Mouse (Mus musculus) megakaryocyte-erythroid progenitor cell, adult 5-6 weeks (primary cell): ENCODE results near the gene Gm6356. TPM values are rescaled to one million over a fixed set of nuclear protein-coding genes. Genes with fewer than 3 reads are reported as not detected.
"Not testable (repeated sequence)": the region's sequence is repeated elsewhere in the genome, so short reads cannot be mapped to it uniquely, and the experiment has no call there.

Experiments
- ATAC-seq: replicated peaks from 2 replicates; pipeline ENCODE4 v1.8.0; 2016; ENCODE audit warnings: mild to moderate bottlenecking, inconsistent platforms; ENCODE audit not compliant: severe bottlenecking, poor library complexity, low FRiP score, low TSS enrichment
- total RNA-seq, 2 experiments: library from RNA; stranded (forward) in 1 of 2; stranded (reverse) in 1 of 2; fragments of 200-1000, 215-1000 nt in 1 of 2; fragments of >200 nt in 1 of 2; fragmentation: Nextera tagmentation in 1 of 2; gene quantifications; 2 replicates each; pipeline ENCODE4 v1.2.3; 2014 to 2017

Gm6356 gene
- total RNA-seq (2014; fragmentation: Nextera tagmentation) = not detected in 2 replicates
- not detected in 2 replicates for total RNA-seq (2017)

- not testable (repeated sequence) for ATAC-seq
Observed at GRCm38 (mm10) chr14:6973718-6974117, at the start of gene Gm6356. Gene Gm6356, minus strand, starts transcription at chr14:6973818.

Other genes starting within 250 kb of the Gm6356 start
- not detected in 2 replicates for gene Gm3636, start 231.5 kb downstream of the Gm6356 start, total RNA-seq (2014; fragmentation: Nextera tagmentation)
- gene Gm3636, start 231.5 kb downstream of the Gm6356 start, total RNA-seq (2017) = 1.9 TPM in 1 of 2 replicates, not detected in the other
- gene Gm8362, start 199.4 kb downstream of the Gm6356 start, total RNA-seq (2014; fragmentation: Nextera tagmentation) = not detected in 2 replicates
- not detected in 2 replicates for gene Gm8362, start 199.4 kb downstream of the Gm6356 start, total RNA-seq (2017)
- not detected in 2 replicates for gene Gm3642, start 133.5 kb downstream of the Gm6356 start, total RNA-seq (2014; fragmentation: Nextera tagmentation)
- not detected in 2 replicates for gene Gm3642, start 133.5 kb downstream of the Gm6356 start, total RNA-seq (2017)
- not detected in 2 replicates for gene Gm3667, start 83.9 kb downstream of the Gm6356 start, total RNA-seq (2014; fragmentation: Nextera tagmentation)
- not detected in 2 replicates for gene Gm3667, start 83.9 kb downstream of the Gm6356 start, total RNA-seq (2017)
- gene Gm10406, start 53.6 kb upstream of the Gm6356 start, total RNA-seq (2014; fragmentation: Nextera tagmentation) = not detected in 2 replicates
- gene Gm10406, start 53.6 kb upstream of the Gm6356 start, total RNA-seq (2017) = not detected in 2 replicates
- gene Gm3685, start 71.2 kb upstream of the Gm6356 start, total RNA-seq (2014; fragmentation: Nextera tagmentation) = not detected in 2 replicates
- not detected in 2 replicates for gene Gm3685, start 71.2 kb upstream of the Gm6356 start, total RNA-seq (2017)
- gene Gm3696, start 126.8 kb upstream of the Gm6356 start, total RNA-seq (2014; fragmentation: Nextera tagmentation) = not detected in 2 replicates
- 1.2 TPM in 1 of 2 replicates, not detected in the other for gene Gm3696, start 126.8 kb upstream of the Gm6356 start, total RNA-seq (2017)
- not detected in 2 replicates for gene Gm6676, start 151.6 kb upstream of the Gm6356 start, total RNA-seq (2014; fragmentation: Nextera tagmentation)
- not detected in 2 replicates for gene Gm6676, start 151.6 kb upstream of the Gm6356 start, total RNA-seq (2017)
- not detected in 2 replicates for gene Gm3512, start 200.7 kb upstream of the Gm6356 start, total RNA-seq (2014; fragmentation: Nextera tagmentation)
- not detected in 2 replicates for gene Gm3512, start 200.7 kb upstream of the Gm6356 start, total RNA-seq (2017)
- gene Gm16434, start 220.7 kb upstream of the Gm6356 start, total RNA-seq (2014; fragmentation: Nextera tagmentation) = not detected in 2 replicates
- not detected in 2 replicates for gene Gm16434, start 220.7 kb upstream of the Gm6356 start, total RNA-seq (2017)